Mouse (Mus musculus): Measurements from ENCODE around the gene Fggy. TPM values are rescaled to one million over a fixed set of nuclear protein-coding genes. Genes with fewer than 3 reads are reported as not detected.

The Fggy gene
- polyA plus RNA-seq, 1 experiment from 2014 or later = 10.9 TPM

DNA sequence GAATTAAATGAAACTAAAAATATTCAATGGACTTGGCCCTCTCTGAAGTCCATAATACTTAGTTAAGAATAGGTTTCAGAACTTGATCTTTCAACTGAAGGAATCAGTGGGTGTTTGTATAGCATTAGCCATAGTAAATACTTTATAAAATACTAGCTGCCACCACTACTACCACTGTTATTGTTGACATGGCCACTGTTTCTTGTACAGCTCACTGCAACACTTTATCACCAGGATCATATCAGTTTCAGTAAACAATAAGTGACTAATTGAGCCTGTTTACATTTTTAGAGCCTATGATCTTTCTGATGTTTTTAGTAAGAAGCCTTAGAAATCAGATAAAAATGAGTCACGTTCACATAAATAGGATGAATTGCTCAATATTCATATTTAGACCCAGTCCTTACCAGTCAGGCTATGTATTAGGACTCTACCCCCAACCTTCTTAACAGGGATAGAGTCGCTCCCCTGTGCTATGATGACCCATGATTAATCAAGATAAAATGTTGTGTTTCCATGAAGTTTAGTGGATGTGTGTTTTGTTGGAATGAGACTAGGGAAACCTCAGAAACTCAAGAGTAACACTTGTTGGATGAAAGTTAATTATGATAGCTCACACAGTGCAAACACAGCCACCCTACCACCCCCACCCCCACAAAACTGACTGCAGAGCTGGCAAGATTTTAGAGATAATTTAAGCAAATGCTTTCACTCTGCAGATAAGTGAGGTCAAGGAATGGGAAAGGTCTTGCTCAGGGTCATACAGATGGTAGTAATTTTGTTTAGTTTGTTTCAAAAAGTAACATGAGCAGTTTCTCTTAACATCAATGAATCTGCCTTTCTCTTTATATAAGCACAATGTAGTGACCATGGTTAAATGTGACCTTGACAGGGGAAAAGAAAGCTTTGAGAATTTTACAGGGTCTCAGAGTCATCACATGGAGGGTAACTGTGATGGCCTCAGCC lies 352.7 kb downstream of the Fggy start:
- no peak overlapping the region for H3K9ac ChIP-seq
- no peak for ATAC-seq (ENCODE audit: insufficient read depth, low FRiP score, low read depth)
- H3K36me3 ChIP-seq = no peaks in the 10 kb centered on the region
- no peaks in the 10 kb centered on the region for H3K4me1 ChIP-seq
- no peaks in the 10 kb centered on the region for H3K9me3 ChIP-seq
- WGBS = 48% methylated on average over 2 of the region's 2 CpGs
- H3K27me3 ChIP-seq (replicated peaks) = no peaks in the 10 kb centered on the region
- no peak overlapping the region for H3K4me2 ChIP-seq
- no peak overlapping the region for H3K4me3 ChIP-seq (replicated peaks)
- no peak overlapping the region for H3K27ac ChIP-seq

DNA sequence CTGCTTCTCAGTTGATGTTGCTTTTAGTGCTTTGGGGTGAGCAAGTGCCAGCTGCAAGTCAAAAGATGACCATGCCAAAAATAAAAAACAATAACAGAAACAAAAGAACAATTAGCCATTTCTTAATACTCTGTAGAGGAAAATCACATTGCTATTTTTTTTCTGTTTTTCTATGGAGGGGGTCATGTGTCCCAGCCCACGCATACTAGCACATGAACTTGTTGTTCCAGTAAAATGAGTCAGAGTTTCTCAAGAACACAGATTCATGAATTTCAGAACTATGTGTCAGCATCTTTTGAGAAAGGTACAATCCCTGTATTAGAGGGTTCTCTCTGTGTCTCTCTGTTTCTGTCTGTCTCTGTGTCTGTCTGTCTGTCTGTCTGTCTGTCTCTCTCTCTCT lies 355.7 kb downstream of the Fggy start:
- 84% methylated on average over 1 of the region's 1 CpGs for WGBS
- H3K9ac ChIP-seq = no peak overlapping the region
- no peaks in the 10 kb centered on the region for H3K36me3 ChIP-seq
- H3K27me3 ChIP-seq (replicated peaks) = no peaks in the 10 kb centered on the region
- no peak overlapping the region for H3K4me2 ChIP-seq
- H3K9me3 ChIP-seq = no peaks in the 10 kb centered on the region
- no peak overlapping the region for H3K4me3 ChIP-seq (replicated peaks)
- H3K27ac ChIP-seq = no peak overlapping the region
- no peak for ATAC-seq (ENCODE audit: insufficient read depth, low FRiP score, low read depth)
- no peaks in the 10 kb centered on the region for H3K4me1 ChIP-seq

DNA sequence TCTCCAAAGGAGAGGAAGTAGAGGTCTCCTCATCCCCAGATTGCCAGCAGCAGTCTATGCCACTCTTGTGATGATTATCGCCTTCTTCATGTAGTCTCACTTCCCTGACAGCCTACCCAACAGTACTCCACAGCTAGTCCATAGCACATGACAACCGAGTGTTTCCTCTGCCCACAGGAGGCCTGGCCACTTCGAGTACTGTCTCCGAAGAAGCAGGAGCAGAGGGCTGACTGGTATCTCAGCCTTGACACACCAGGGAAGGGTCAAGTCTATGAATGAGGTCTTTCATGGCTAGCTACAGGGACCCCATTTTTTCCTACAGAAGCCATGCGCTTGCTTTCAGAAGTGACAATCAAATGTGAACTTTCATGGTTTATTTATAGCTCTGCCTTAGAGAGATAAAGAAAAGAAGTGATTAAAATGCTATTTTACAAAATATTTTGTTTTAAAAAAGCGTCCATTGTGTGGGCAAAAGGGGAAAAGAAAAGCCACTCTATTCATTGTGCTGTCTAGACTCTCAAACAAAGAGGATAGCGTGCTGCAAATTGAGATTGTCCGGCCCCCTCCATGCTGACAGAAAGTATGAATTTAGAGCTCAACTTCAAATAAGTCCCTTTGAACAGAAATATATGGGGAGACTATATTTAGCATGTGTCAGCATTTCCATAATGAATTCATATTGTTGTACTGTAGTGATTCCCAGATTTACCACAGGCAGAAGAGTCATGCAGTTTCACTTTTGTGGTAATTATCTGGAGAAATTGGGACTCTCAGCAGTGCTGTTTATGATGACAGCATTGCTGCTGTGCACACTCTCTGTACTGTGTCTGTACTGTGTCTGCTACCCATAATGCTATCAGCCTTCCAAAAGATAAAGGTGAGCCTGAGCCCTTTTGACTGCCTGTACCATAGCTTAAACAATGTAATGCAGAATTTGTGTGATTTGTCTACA lies 358.6 kb downstream of the Fggy start:
- Histone ChIP-seq H3K27me3 (replicated peaks) (no peaks in the 10 kb centered on the region), H3K4me3 (replicated peaks) (no peak overlapping the region), H3K36me3 (no peaks in the 10 kb centered on the region), H3K9ac (no peak overlapping the region), H3K4me2 (no peak overlapping the region), H3K4me1 (peaks cover 3% of the 10 kb centered on the region; the same call in 1 of the 2 replicates), H3K27ac (no peak overlapping the region), H3K9me3 (no peaks in the 10 kb centered on the region)
- no peak for ATAC-seq (ENCODE audit: insufficient read depth, low FRiP score, low read depth)
- 66% methylated on average over 8 of the region's 8 CpGs for WGBS

DNA sequence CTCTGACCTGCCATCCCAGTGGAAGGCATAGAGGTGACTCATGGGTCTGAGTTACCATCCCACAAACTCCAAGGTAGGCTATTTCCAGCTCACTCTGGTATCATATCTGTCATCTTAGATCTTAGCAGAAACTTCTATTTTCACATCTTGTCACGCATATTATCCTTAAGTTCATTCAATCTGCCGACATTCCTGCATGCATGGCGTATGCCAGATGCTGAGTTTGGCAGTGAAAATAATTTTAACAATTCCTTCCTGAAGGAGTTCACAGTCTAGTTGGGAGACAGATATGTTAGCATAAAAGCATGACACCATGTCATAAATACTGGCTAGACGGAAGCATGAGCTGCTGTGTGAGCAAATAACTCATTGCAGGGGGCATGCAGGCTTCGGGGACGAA lies 360.4 kb downstream of the Fggy start:
- H3K27ac ChIP-seq = no peak overlapping the region
- no peak overlapping the region for H3K9ac ChIP-seq
- H3K9me3 ChIP-seq = no peaks in the 10 kb centered on the region
- WGBS = 70% methylated on average over 6 of the region's 6 CpGs
- no peaks in the 10 kb centered on the region for H3K36me3 ChIP-seq
- no peak overlapping the region for H3K4me2 ChIP-seq
- no peak overlapping the region for H3K4me3 ChIP-seq (replicated peaks)
- no peaks in the 10 kb centered on the region for H3K27me3 ChIP-seq (replicated peaks)
- peaks cover 3% of the 10 kb centered on the region; the same call in 1 of the 2 replicates for H3K4me1 ChIP-seq
- no peak for ATAC-seq (ENCODE audit: insufficient read depth, low FRiP score, low read depth)

DNA sequence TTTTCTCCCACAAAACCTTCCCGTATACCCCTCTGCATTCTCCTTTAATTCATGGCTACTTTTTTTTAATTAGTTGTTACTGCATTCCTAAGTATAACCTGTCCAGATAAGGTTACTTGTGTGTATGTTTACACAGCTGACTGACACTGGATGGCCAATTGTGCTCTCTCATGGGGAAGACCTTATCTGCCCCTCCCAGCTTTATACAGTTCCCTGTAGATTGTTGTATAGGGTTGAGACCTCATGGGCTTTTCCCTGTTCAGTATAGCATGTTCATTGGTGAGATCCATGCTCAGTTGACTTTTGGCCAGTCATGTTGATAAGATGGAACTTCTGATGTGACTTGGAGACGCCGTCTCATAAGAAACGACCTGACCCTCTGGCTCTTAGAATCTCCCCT lies 363.1 kb downstream of the Fggy start:
- Histone ChIP-seq H3K9me3 (no peaks in the 10 kb centered on the region), H3K9ac (no peak overlapping the region), H3K4me1 (peaks cover 3% of the 10 kb centered on the region; the same call in 1 of the 2 replicates), H3K27ac (no peak overlapping the region), H3K4me2 (no peak overlapping the region), H3K4me3 (replicated peaks) (no peak overlapping the region), H3K36me3 (no peaks in the 10 kb centered on the region), H3K27me3 (replicated peaks) (no peaks in the 10 kb centered on the region)
- ATAC-seq (ENCODE audit: insufficient read depth, low FRiP score, low read depth) = no peak
- 63% methylated on average over 4 of the region's 4 CpGs for WGBS

DNA sequence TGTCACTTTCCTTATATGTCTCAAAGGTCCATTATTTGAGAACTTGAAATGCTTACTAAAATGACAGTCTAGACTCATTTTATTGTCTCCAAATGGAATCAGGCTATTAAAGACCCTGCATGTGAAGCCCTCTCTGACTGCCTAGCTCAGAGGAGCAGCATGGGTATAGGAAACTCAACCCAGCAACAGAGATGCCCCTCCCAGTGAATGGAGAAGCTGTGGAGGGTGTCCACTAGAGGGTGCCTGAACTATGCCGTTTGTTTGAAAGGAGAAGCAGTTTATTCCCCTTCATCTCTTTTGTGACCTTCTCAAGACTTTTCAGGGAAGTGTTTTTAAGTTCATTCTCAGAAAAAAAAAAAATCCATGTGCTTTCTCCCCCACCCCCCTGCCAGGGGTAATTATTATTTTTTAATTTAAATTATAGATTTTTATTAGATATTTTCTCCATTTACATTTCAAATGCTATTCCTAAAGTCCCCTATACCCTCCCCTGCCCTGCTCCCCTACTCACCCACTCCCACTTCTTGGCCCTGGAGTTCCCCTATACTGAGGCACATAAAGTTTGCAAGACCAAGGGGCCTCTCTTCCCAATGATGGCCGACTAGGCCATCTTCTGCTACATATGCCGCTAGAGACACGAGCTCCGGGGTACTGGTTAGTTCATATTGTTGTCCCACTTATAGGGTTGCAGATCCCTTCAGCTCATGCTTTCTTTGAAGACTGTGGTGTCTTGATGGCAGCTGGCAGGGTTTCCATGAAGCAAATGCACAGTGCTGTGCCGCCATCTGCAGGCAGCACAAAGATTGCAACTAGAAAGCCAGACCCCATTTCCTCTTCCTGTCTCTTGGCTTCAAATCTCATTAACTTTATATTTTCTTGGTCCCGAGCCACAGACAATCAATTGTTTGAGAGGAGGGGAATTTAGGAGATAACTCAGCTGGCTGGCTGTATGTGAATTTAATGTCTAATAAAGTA lies 367.2 kb downstream of the Fggy start:
- no peaks in the 10 kb centered on the region for H3K27me3 ChIP-seq (replicated peaks)
- H3K4me3 ChIP-seq (replicated peaks) = no peak overlapping the region
- no peak for ATAC-seq (ENCODE audit: insufficient read depth, low FRiP score, low read depth)
- H3K9ac ChIP-seq = no peak overlapping the region
- WGBS = 9% methylated on average over 7 of the region's 7 CpGs
- no peak overlapping the region for H3K4me2 ChIP-seq
- no peak overlapping the region for H3K27ac ChIP-seq
- H3K4me1 ChIP-seq = no peaks in the 10 kb centered on the region
- H3K9me3 ChIP-seq = no peaks in the 10 kb centered on the region
- no peaks in the 10 kb centered on the region for H3K36me3 ChIP-seq

DNA sequence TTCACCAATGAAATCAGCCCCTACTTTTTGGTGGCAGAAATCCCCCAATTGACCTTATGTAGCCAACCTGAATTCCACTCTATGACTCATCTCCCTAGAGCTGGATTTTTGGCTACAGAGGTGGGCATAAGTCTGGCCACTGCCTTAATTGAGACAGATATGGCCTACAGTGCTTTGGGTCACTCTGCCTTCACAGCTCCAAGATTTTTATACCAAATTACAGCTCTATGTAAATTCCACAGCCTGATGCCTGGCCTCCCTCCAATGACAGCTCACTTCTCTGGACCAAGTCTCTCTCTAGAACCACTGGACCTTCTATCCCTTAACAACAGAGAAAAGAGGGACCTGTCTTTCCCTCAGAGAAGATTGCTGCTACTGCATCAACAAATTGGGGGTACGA lies 371.5 kb downstream of the Fggy start:
- no peaks in the 10 kb centered on the region for H3K9me3 ChIP-seq
- H3K36me3 ChIP-seq = no peaks in the 10 kb centered on the region
- no peak overlapping the region for H3K4me3 ChIP-seq (replicated peaks)
- no peaks in the 10 kb centered on the region for H3K27me3 ChIP-seq (replicated peaks)
- H3K4me1 ChIP-seq = no peaks in the 10 kb centered on the region
- H3K4me2 ChIP-seq = no peak overlapping the region
- 85% methylated on average over 1 of the region's 1 CpGs for WGBS
- ATAC-seq (ENCODE audit: insufficient read depth, low FRiP score, low read depth) = no peak
- no peak overlapping the region for H3K9ac ChIP-seq
- no peak overlapping the region for H3K27ac ChIP-seq

DNA sequence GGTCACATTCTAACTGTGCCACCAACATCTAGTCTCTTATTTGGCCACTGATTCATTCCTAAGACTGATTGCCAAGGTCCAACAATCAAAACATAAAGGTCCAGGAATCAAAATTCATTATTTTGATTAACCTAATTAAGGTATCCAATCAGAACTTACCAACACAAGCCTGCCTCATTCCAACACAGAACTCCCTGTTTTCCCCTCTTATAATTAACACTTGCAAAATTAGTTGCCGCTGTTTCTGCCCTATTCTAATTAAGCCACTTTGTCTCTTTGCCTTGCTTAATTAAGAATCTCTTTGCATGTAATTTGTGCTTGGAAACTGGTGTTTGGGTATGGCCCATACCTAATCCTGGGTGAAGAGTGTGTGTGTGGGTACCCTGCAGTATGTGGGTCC lies 372.6 kb downstream of the Fggy start:
- Histone ChIP-seq H3K9ac (no peak overlapping the region), H3K4me2 (no peak overlapping the region), H3K9me3 (no peaks in the 10 kb centered on the region), H3K27ac (no peak overlapping the region), H3K36me3 (no peaks in the 10 kb centered on the region), H3K4me1 (no peaks in the 10 kb centered on the region), H3K4me3 (replicated peaks) (no peak overlapping the region), H3K27me3 (replicated peaks) (no peaks in the 10 kb centered on the region)
- 85% methylated on average over 1 of the region's 1 CpGs for WGBS
- ATAC-seq (ENCODE audit: insufficient read depth, low FRiP score, low read depth) = no peak

DNA sequence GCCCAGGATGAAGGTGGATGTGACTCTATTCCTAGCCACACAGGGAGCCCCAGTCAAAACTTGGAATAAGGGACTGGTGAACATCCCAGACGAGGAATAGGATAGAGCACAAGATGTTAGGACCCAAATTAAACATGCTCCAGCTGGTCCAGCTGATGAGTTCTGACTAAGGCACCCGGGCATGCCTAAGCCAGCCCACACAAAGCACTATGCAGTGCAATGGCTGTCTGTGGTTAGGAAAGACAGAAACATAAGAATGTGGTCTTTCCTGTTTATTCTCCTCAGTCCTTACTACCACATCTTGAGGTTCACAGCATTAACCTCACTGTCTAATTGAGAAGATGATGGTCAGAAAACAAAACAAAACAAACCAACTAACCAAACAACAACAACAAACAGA lies 374.0 kb downstream of the Fggy start:
- H3K4me1 ChIP-seq = no peaks in the 10 kb centered on the region
- H3K36me3 ChIP-seq = no peaks in the 10 kb centered on the region
- H3K4me2 ChIP-seq = no peak overlapping the region
- H3K4me3 ChIP-seq (replicated peaks) = no peak overlapping the region
- 57% methylated on average over 2 of the region's 2 CpGs for WGBS
- H3K27ac ChIP-seq = no peak overlapping the region
- H3K9me3 ChIP-seq = no peaks in the 10 kb centered on the region
- H3K27me3 ChIP-seq (replicated peaks) = no peaks in the 10 kb centered on the region
- no peak for ATAC-seq (ENCODE audit: insufficient read depth, low FRiP score, low read depth)
- H3K9ac ChIP-seq = no peak overlapping the region

DNA sequence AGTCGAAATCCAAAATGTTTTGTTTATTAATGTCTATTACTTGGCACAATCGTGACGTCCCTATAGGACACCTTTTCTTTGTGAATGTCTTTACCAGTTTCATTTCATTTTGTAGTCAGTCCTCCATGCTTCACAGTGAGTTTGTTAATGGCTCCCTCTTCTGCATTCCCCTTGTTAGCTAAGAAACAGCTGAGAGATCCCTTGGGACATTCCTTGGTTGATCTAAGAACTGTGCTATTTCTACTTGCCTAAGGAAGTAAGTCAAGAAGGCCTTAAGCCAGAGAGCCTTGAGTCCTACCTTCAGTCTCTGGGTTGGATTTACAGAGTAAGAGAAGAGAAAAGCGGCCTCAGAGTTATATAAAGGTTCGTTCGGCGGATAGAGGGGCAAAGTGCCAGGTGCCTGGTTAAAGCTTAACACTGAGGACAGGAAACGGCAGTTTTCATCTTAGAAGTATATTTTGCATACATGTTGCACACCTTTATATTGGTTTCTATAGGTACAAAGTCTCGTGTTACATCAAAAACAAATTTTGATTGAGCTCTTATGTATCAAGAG lies 376.6 kb downstream of the Fggy start:
- Histone ChIP-seq H3K36me3 (no peaks in the 10 kb centered on the region), H3K27ac (no peak overlapping the region), H3K27me3 (replicated peaks) (no peaks in the 10 kb centered on the region), H3K4me3 (replicated peaks) (no peak overlapping the region), H3K4me2 (no peak overlapping the region), H3K9me3 (no peaks in the 10 kb centered on the region), H3K4me1 (no peaks in the 10 kb centered on the region), H3K9ac (no peak overlapping the region)
- ATAC-seq (ENCODE audit: insufficient read depth, low FRiP score, low read depth) = no peak
- 82% methylated on average over 9 of the region's 9 CpGs for WGBS
